Mouse (Mus musculus): Measurements from ENCODE around the gene Olfr147. TPM values are rescaled to one million over a fixed set of nuclear protein-coding genes. Genes with fewer than 3 reads are reported as not detected.
"Not testable (repeated sequence)": the region's sequence is repeated elsewhere in the genome, so short reads cannot be mapped to it uniquely, and the experiment has no call there.

Gene Olfr147
- polyA plus RNA-seq (2012; fragmentation: generic; extraction: Trizol), result 0.01 TPM

DNA sequence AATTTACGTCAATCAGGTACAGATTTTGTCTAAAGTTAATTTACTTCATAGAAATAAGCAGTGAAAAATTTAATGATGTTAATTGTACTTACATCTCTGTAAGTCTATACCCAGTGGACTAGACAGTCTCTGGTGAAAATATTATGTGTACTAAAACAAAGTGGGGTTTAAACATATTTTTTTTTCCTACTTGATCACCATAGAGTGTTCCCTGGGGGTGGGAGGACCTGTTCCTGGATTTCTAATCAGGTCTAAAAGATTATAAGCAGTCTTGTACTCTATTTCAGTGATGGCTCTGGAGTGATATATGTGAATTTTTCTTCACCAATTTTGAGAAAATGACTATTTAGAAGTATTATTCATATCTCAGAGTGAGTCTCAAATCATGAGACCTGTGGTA lies at the start of gene Olfr147:
TSS of gene Olfr147 (plus strand) at position 301 of the 400 bp plus-strand sequence.
- H3K4me2 ChIP-seq (ENCODE audit: low read depth), result no peak within 1 kb of the TSS
- H3ac ChIP-seq (ENCODE audit: control insufficient read depth, insufficient read length), result no peak within 1 kb of the TSS
- H3K36me3 ChIP-seq (ENCODE audit: control insufficient read depth, insufficient read depth), result no peaks in the 10 kb centered on the region
- TF ChIP-seq REST (IDR thresholded peaks at IDR 0.05; ENCODE audit: insufficient read depth, insufficient read length) (no peak), TCF12 (IDR thresholded peaks at IDR 0.05; ENCODE audit: insufficient read depth, poor library complexity, severe bottlenecking) (no peak), MYOG (IDR thresholded peaks at IDR 0.05; ENCODE audit: control insufficient read depth in 1 of 3, insufficient read depth in 1 of 3, insufficient read length in 2 of 3, low read depth in 2 of 3) (no peak), CEBPB (IDR thresholded peaks at IDR 0.05; ENCODE audit: insufficient read depth, poor library complexity, severe bottlenecking) (no peak), POLR2A (IDR thresholded peaks at IDR 0.05; ENCODE audit: insufficient read length, low read depth) (no peak), MYOD1 (IDR thresholded peaks at IDR 0.05; ENCODE audit: control insufficient read depth in 1 of 3, insufficient read length in 2 of 3, low read depth in 2 of 3) (no peak), POLR2AphosphoS2 (IDR thresholded peaks at IDR 0.05; ENCODE audit: insufficient read length, low read depth) (no peak)
- no peak within 1 kb of the TSS for H3K4me3 ChIP-seq
- no peaks in the 10 kb centered on the region for H3K27me3 ChIP-seq (ENCODE audit: control insufficient read depth, insufficient read depth, insufficient read length)
- H3K79me2 ChIP-seq (ENCODE audit: control insufficient read depth, insufficient read depth), result no peaks in the 10 kb centered on the region

DNA sequence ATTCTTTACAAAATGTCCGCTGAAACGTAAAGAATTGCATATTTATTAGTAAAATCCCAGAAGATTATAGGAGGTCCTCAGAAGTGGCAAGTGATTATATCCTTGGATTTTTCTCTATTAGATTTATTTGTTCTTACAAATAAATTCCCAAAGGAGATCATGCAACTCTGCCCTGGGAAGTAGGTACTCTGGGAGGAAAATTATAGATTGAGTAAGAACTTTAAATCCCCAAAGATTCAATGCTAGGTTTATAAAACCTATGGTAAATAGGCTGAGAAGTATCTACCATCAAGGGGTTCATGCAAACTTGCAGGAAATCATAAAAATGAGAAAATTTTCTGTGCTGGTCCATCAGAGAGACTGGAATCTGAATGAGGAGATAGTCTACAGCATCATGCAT lies 34.9 kb upstream of the Olfr147 start, which contains the start of gene Olfr250:
TSS of gene Olfr250 (plus strand) at position 301 of the 400 bp plus-strand sequence.
- Histone ChIP-seq H3K27me3 (ENCODE audit: control insufficient read depth, insufficient read depth, insufficient read length) (no peaks in the 10 kb centered on the region), H3K4me2 (ENCODE audit: low read depth) (no peak within 1 kb of the TSS), H3K79me2 (ENCODE audit: control insufficient read depth, insufficient read depth) (no peaks in the 10 kb centered on the region), H3ac (ENCODE audit: control insufficient read depth, insufficient read length) (no peak within 1 kb of the TSS), H3K4me3 (no peak within 1 kb of the TSS), H3K36me3 (ENCODE audit: control insufficient read depth, insufficient read depth) (no peaks in the 10 kb centered on the region)
- no peak for TF ChIP-seq TCF3 (IDR thresholded peaks at IDR 0.05; ENCODE audit: insufficient read length, low read depth)
- TF ChIP-seq SRF (IDR thresholded peaks at IDR 0.05; ENCODE audit: control insufficient read depth, insufficient read length, low read depth), result no peak
- TF ChIP-seq REST (IDR thresholded peaks at IDR 0.05; ENCODE audit: insufficient read depth, insufficient read length), result no peak

GRCm38 (mm10) chr9:38376786-38377185 lies 24.7 kb upstream of the Olfr147 start, which contains the start of gene Olfr251:
Olfr251 (plus strand) TSS chr9:38377086.
- no peaks in the 10 kb centered on the region for H3K36me3 ChIP-seq (ENCODE audit: control insufficient read depth, insufficient read depth)
- no peaks in the 10 kb centered on the region for H3K27me3 ChIP-seq (ENCODE audit: control insufficient read depth, insufficient read depth, insufficient read length)
- H3K79me2 ChIP-seq (ENCODE audit: control insufficient read depth, insufficient read depth), result no peaks in the 10 kb centered on the region
- H3K4me3 ChIP-seq, result no peak within 1 kb of the TSS
- H3K4me2 ChIP-seq (ENCODE audit: low read depth), result no peak within 1 kb of the TSS
- TF ChIP-seq CEBPB (IDR thresholded peaks at IDR 0.05; ENCODE audit: insufficient read depth, poor library complexity, severe bottlenecking), result no peak
- no peak for TF ChIP-seq POLR2A (IDR thresholded peaks at IDR 0.05; ENCODE audit: insufficient read length, low read depth)
- TF ChIP-seq MYOD1 (IDR thresholded peaks at IDR 0.05; ENCODE audit: control insufficient read depth in 1 of 3, insufficient read length in 2 of 3, low read depth in 2 of 3), result no peak
- TF ChIP-seq REST (IDR thresholded peaks at IDR 0.05; ENCODE audit: insufficient read depth, insufficient read length), result no peak
- no peak for TF ChIP-seq POLR2AphosphoS2 (IDR thresholded peaks at IDR 0.05; ENCODE audit: insufficient read length, low read depth)
- TF ChIP-seq MYOG (IDR thresholded peaks at IDR 0.05; ENCODE audit: control insufficient read depth in 1 of 3, insufficient read depth in 1 of 3, insufficient read length in 2 of 3, low read depth in 2 of 3), result no peak
- TF ChIP-seq SRF (IDR thresholded peaks at IDR 0.05; ENCODE audit: control insufficient read depth, insufficient read length, low read depth), result no peak
- TF ChIP-seq TCF12 (IDR thresholded peaks at IDR 0.05; ENCODE audit: insufficient read depth, poor library complexity, severe bottlenecking), result no peak
- no peak for TF ChIP-seq E2F4 (IDR thresholded peaks at IDR 0.05; ENCODE audit: insufficient read depth)
- TF ChIP-seq TCF3 (IDR thresholded peaks at IDR 0.05; ENCODE audit: insufficient read length, low read depth), result no peak
- TF ChIP-seq USF1 (IDR thresholded peaks at IDR 0.05; ENCODE audit: low read depth), result no peak
- no peak for TF ChIP-seq MAX (IDR thresholded peaks at IDR 0.05; ENCODE audit: low read depth)
- no peak within 1 kb of the TSS for H3ac ChIP-seq (ENCODE audit: control insufficient read depth, insufficient read length)

GRCm38 (mm10) chr9:38407502-38407901 lies 6.0 kb downstream of the Olfr147 start:
- not testable (repeated sequence) for H3K27me3 ChIP-seq (ENCODE audit: control insufficient read depth, insufficient read depth, insufficient read length); H3K4me2 ChIP-seq (ENCODE audit: low read depth); H3ac ChIP-seq (ENCODE audit: control insufficient read depth, insufficient read length); H3K79me2 ChIP-seq (ENCODE audit: control insufficient read depth, insufficient read depth); H3K4me3 ChIP-seq; H3K36me3 ChIP-seq (ENCODE audit: control insufficient read depth, insufficient read depth)

GRCm38 (mm10) chr9:38413502-38413901 lies 12.0 kb downstream of the Olfr147 start:
- H3K4me2 ChIP-seq (ENCODE audit: low read depth); H3K79me2 ChIP-seq (ENCODE audit: control insufficient read depth, insufficient read depth); H3K4me3 ChIP-seq; H3ac ChIP-seq (ENCODE audit: control insufficient read depth, insufficient read length); H3K36me3 ChIP-seq (ENCODE audit: control insufficient read depth, insufficient read depth); H3K27me3 ChIP-seq (ENCODE audit: control insufficient read depth, insufficient read depth, insufficient read length): not testable (repeated sequence)

- Histone ChIP-seq H3K4me2 (ENCODE audit: low read depth) (no peak overlapping the region), H3K36me3 (ENCODE audit: control insufficient read depth, insufficient read depth) (no peaks in the 10 kb centered on the region), H3K27me3 (ENCODE audit: control insufficient read depth, insufficient read depth, insufficient read length) (no peaks in the 10 kb centered on the region), H3ac (ENCODE audit: control insufficient read depth, insufficient read length) (no peak overlapping the region), H3K4me3 (no peak overlapping the region), H3K79me2 (ENCODE audit: control insufficient read depth, insufficient read depth) (no peaks in the 10 kb centered on the region)
- TF ChIP-seq MAX (IDR thresholded peaks at IDR 0.05; ENCODE audit: low read depth), result no peak
- no peak for TF ChIP-seq MYOG (IDR thresholded peaks at IDR 0.05; ENCODE audit: control insufficient read depth in 1 of 3, insufficient read depth in 1 of 3, insufficient read length in 2 of 3, low read depth in 2 of 3)
- no peak for TF ChIP-seq USF1 (IDR thresholded peaks at IDR 0.05; ENCODE audit: low read depth)
- TF ChIP-seq REST (IDR thresholded peaks at IDR 0.05; ENCODE audit: insufficient read depth, insufficient read length), result no peak
These were observed 22.3 kb downstream of the Olfr147 start for GRCm38 (mm10) chr9:38423801-38424200.

Data from myocyte (in vitro differentiated cells).